In genomic region chr15:78434896-78435520, GRCm38 (mm10) we compare ENCODE assay signal across 10 mouse cellular contexts. TPM values are rescaled to one million over a fixed set of nuclear protein-coding genes. Genes with fewer than 3 reads are reported as not detected.
DNase-seq lines count a peak whose midpoint lies in the region; TF ChIP-seq lines count a peak whose summit lies in the region.
"Had no signal": no experiment of that assay in that cellular context is flagged by ENCODE, and none has a peak within 500 bp of the region (broad histone marks: within the 10 kb centered on the region; RNA-seq: fewer than 3 reads in every experiment).

No protein-coding gene starts in this region.

- DNase-seq in adrenal gland, postnatal 10 days, result peak; percentile 68
- no peak for DNase-seq in adrenal gland, adult 2 months
- peak; percentile 46 to 66 for DNase-seq in layer of hippocampus, adult 2 months (ENCODE audit: low spot score in 2 of 2)
- DNase-seq in layer of hippocampus, postnatal 36 days, result no peak
- DNase-seq in brain, embryonic 14.5 days (ENCODE audit: low read depth), result peak; percentile 63
- DNase-seq in layer of hippocampus, postnatal 25 days (ENCODE audit: extremely low spot score in 1 of 2, low spot score in 1 of 2), result peak; percentile 54 to 62
- peak; percentile 35 for DNase-seq in splenic B cell, adult 2 months (ENCODE audit: low read depth, low spot score)
- DNase-seq in urinary bladder, postnatal 10 days (ENCODE audit: low spot score), result no peak

- H3K36me3 ChIP-seq in splenic B cell, adult 2 months (ENCODE audit: control insufficient read depth, insufficient read depth, low read length, poor library complexity, severe bottlenecking), result no peaks in the 10 kb centered on the region

- no peaks in the 10 kb centered on the region for H3K27me3 ChIP-seq in splenic B cell, adult 2 months (ENCODE audit: control insufficient read depth, insufficient read depth, low read length, poor library complexity, severe bottlenecking)

- H3K27ac ChIP-seq in layer of hippocampus, adult 2 months, result peak overlapping the region; percentile 87
- H3K27ac ChIP-seq: limb, embryonic 12.5 days had no signal

- TF ChIP-seq CTCF in layer of hippocampus, adult 2 months (conservative IDR thresholded peaks at IDR 0.05), result peak; percentile 84
- peak; percentile 71; the same call in 1 of the 2 replicates for TF ChIP-seq CTCF in brain, embryonic 14.5 days (IDR thresholded peaks at IDR 0.05; ENCODE audit: borderline replicate concordance, extremely low read depth, insufficient read depth, insufficient read length)

- no peak overlapping the region for H3K4me3 ChIP-seq in layer of hippocampus, adult 2 months
- H3K4me3 ChIP-seq: erythroblast, embryonic 14.5 days; limb, embryonic 12.5 days had no signal

- no peak for TF ChIP-seq POLR2A in brain, embryonic 14.5 days (IDR thresholded peaks at IDR 0.05; ENCODE audit: borderline replicate concordance, extremely low read depth, insufficient read depth, insufficient read length, poor library complexity, severe bottlenecking)

RNA-seq across cellular contexts. Expression of gene Kctd17, which starts 6.6 kb away (rescaled TPM):
- 10 to 100 TPM; 85.2 to 94.8 TPM for total RNA-seq in adrenal gland, postnatal 10 days (2021)
- 100 to 1,000 TPM in 1 of 2 experiments, 10 to 100 TPM in 1; 81.6 to 102 TPM for total RNA-seq in adrenal gland, adult 2 months (2021)
- 344 and 374 TPM in 2 replicates for polyA plus RNA-seq in adrenal gland, adult 2 months (2012; rRNA removed)
- 100 to 1,000 TPM; 263 to 271 TPM for total RNA-seq in layer of hippocampus, adult 2 months (2021)
- 100 to 1,000 TPM; 248 TPM for total RNA-seq in layer of hippocampus, postnatal 36 days (2021)
- 259 and 385 TPM in 2 replicates for polyA plus RNA-seq in brain, embryonic 14.5 days (2012; rRNA removed)
- total RNA-seq in layer of hippocampus, postnatal 25 days (2021), result 100 to 1,000 TPM; 257 to 260 TPM

RNA-seq across cellular contexts. Expression of gene Mpst, which starts 28.8 kb away (rescaled TPM):
- total RNA-seq in adrenal gland, postnatal 10 days (2021), result 10 to 100 TPM; 49.1 to 52.0 TPM
- 10 to 100 TPM; 59.0 to 63.2 TPM for total RNA-seq in adrenal gland, adult 2 months (2021)
- polyA plus RNA-seq in adrenal gland, adult 2 months (2012; rRNA removed), result 342 and 389 TPM in 2 replicates
- total RNA-seq in layer of hippocampus, adult 2 months (2021), result 10 to 100 TPM; 29.5 to 31.8 TPM
- 10 to 100 TPM; 24.6 to 30.7 TPM for total RNA-seq in layer of hippocampus, postnatal 36 days (2021)
- 83.4 and 130 TPM in 2 replicates for polyA plus RNA-seq in brain, embryonic 14.5 days (2012; rRNA removed)
- total RNA-seq in layer of hippocampus, postnatal 25 days (2021), result 10 to 100 TPM; 33.6 to 39.4 TPM

RNA-seq across cellular contexts. Expression of gene Tst, which starts 29.3 kb away (rescaled TPM):
- 100 to 1,000 TPM; 179 to 204 TPM for total RNA-seq in adrenal gland, postnatal 10 days (2021)
- 100 to 1,000 TPM; 218 to 366 TPM for total RNA-seq in adrenal gland, adult 2 months (2021)
- 391 and 410 TPM in 2 replicates for polyA plus RNA-seq in adrenal gland, adult 2 months (2012; rRNA removed)
- total RNA-seq in layer of hippocampus, adult 2 months (2021), result 10 to 100 TPM; 35.6 to 40.3 TPM
- 10 to 100 TPM; 37.7 to 40.9 TPM for total RNA-seq in layer of hippocampus, postnatal 36 days (2021)
- polyA plus RNA-seq in brain, embryonic 14.5 days (2012; rRNA removed), result 12.4 and 16.2 TPM in 2 replicates
- total RNA-seq in layer of hippocampus, postnatal 25 days (2021), result 10 to 100 TPM; 41.4 to 42.4 TPM

RNA-seq across cellular contexts. Expression of gene Tmprss6, which starts 33.4 kb away (rescaled TPM):
- 10 to 100 TPM; 24.7 to 59.5 TPM for total RNA-seq in adrenal gland, postnatal 10 days (2021)
- 1 to 10 TPM in 1 of 2 experiments, under 1 TPM in 1; 0.59 to 3.3 TPM for total RNA-seq in adrenal gland, adult 2 months (2021)
- polyA plus RNA-seq in adrenal gland, adult 2 months (2012; rRNA removed), result 3.5 and 4.7 TPM in 2 replicates
- total RNA-seq in layer of hippocampus, adult 2 months (2021), result 1 to 10 TPM; 1.9 to 3.0 TPM
- 1 to 10 TPM; 3.7 to 5.0 TPM for total RNA-seq in layer of hippocampus, postnatal 36 days (2021)
- 0.14 and 0.22 TPM in 2 replicates for polyA plus RNA-seq in brain, embryonic 14.5 days (2012; rRNA removed)
- total RNA-seq in layer of hippocampus, postnatal 25 days (2021), result 1 to 10 TPM in 1 of 2 experiments, under 1 TPM in 1; 0.61 to 4.5 TPM

RNA-seq across cellular contexts. Expression of gene Tex33, which starts 39.3 kb away (rescaled TPM):
- total RNA-seq in adrenal gland, postnatal 10 days (2021), result not detected
- total RNA-seq in adrenal gland, adult 2 months (2021), result not detected
- polyA plus RNA-seq in adrenal gland, adult 2 months (2012; rRNA removed), result not detected in 2 replicates
- total RNA-seq in layer of hippocampus, adult 2 months (2021), result not detected
- total RNA-seq in layer of hippocampus, postnatal 36 days (2021), result not detected
- polyA plus RNA-seq in brain, embryonic 14.5 days (2012; rRNA removed), result not detected in 2 replicates
- not detected for total RNA-seq in layer of hippocampus, postnatal 25 days (2021)
- polyA plus RNA-seq: erythroblast, embryonic 14.5 days; limb, embryonic 12.5 days had no signal

Comparison
In these comparisons a context has a peak if more than half of its experiments do, and no peak if none do; other contexts are left out.
1. DNase-seq: peak in adrenal gland, postnatal 10 days (single experiment), layer of hippocampus, adult 2 months (2 of 2), brain, embryonic 14.5 days (single experiment), layer of hippocampus, postnatal 25 days (2 of 2) and splenic B cell, adult 2 months (single experiment); none in adrenal gland, adult 2 months (single experiment), layer of hippocampus, postnatal 36 days (0 of 2) and urinary bladder, postnatal 10 days (single experiment).
2. RNA of gene Tst, which starts 29.3 kb away (total RNA-seq): 218 to 366 TPM in adrenal gland, adult 2 months and 179 to 204 TPM in adrenal gland, postnatal 10 days; 41.4 to 42.4 TPM in layer of hippocampus, postnatal 25 days, 37.7 to 40.9 TPM in layer of hippocampus, postnatal 36 days and 35.6 to 40.3 TPM in layer of hippocampus, adult 2 months; every median in the first group is over 4 times any median in the second.